Mouse (Mus musculus) cerebellum, adult 2 months (tissue): Measurements from ENCODE around the gene Srp72.

Experiments used
- CTCF ChIP-seq: fragments of 200-500 bp; IDR thresholded peaks from 2 replicates; pipeline ENCODE4 v1.5.1; 2011; ENCODE audit warnings: low read depth, mild to moderate bottlenecking, control low read depth, low read length, moderate library complexity, borderline replicate concordance; ENCODE audit not compliant: insufficient read depth
- POLR2A ChIP-seq: fragments of 200-500 bp; IDR thresholded peaks from 2 replicates; pipeline ENCODE4 v1.6.1; 2011; ENCODE audit warnings: low read length, control low read depth, borderline replicate concordance; ENCODE audit not compliant: insufficient read depth

DNA sequence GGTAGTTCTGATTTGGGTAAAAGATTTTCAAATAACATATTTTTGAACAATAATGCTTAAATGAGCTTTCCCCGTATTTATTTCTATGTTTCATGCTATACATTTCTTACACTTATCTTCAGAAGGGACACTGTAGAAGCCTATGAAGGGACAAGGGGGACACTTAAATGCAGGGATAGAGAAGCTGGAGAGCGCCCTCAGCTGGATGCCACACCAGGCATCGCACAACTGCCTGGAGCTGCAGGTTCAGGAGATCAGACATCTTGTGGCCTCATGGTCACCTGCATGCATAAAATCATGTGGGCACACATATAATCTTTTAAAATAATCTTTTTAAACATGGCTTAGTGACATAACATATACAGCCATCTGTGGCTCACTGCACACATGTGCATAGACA lies 9.8 kb upstream of the Srp72 start:
- no peak for TF ChIP-seq POLR2A
- TF ChIP-seq CTCF = no peak
